Mouse (Mus musculus) neural tube, embryonic 13.5 days (tissue): ENCODE measurements around the gene Socs7. TPM values are rescaled to one million over a fixed set of nuclear protein-coding genes. Genes with fewer than 3 reads are reported as not detected.
A peak's percentile ranks its signal among the peaks of the same experiment; 100 is the strongest.

Source experiments
- ATAC-seq: fragments of 200-750 bp; cut with Nextera tagmentation; 2 replicates; pipeline ENCODE4 v1.8.0; 2017; ENCODE audit warnings: low read depth, mild to moderate bottlenecking, moderate TSS enrichment, moderate library complexity
- H3K27ac ChIP-seq: fragments of 300-500 bp; sonication (generic); replicated peaks from 2 replicates; pipeline ENCODE4 v1.5.1; 2015; ENCODE audit warnings: moderate library complexity, mild to moderate bottlenecking, inconsistent platforms
- H3K27me3 ChIP-seq: fragments of 300-500 bp; sonication (generic); 2 replicates; pipeline ENCODE4 v1.6.1; 2015; ENCODE audit warnings: mild to moderate bottlenecking, inconsistent platforms
- H3K36me3 ChIP-seq: fragments of 300-500 bp; sonication (generic); 2 replicates; pipeline ENCODE4 v1.6.1; 2015; ENCODE audit warnings: mild to moderate bottlenecking, inconsistent platforms
- H3K4me1 ChIP-seq: fragments of 300-500 bp; sonication (generic); replicated peaks from 2 replicates; pipeline ENCODE4 v1.6.1; 2015; ENCODE audit warnings: inconsistent platforms
- H3K4me2 ChIP-seq: fragments of 300-500 bp; sonication (generic); 2 replicates; pipeline ENCODE4 v1.6.1; 2015; ENCODE audit warnings: inconsistent platforms, mild to moderate bottlenecking, moderate library complexity
- H3K4me3 ChIP-seq: fragments of 300-500 bp; sonication (generic); 2 replicates; pipeline ENCODE4 v1.5.1; 2015; ENCODE audit warnings: mild to moderate bottlenecking, inconsistent platforms
- H3K9ac ChIP-seq: fragments of 300-500 bp; sonication (generic); 2 replicates; pipeline ENCODE4 v1.6.1; 2015; ENCODE audit warnings: moderate library complexity, mild to moderate bottlenecking, inconsistent platforms
- H3K9me3 ChIP-seq: fragments of 300-500 bp; sonication (generic); 2 replicates; pipeline ENCODE4 v1.6.1; 2016; ENCODE audit warnings: inconsistent platforms
- WGBS: fragments of 180-500 bp; shearing (Covaris S2); methylation state at CpG from one replicate; pipeline ENCODE4 v1.1.7; 2015; 5-methylcytosine and 5-hydroxymethylcytosine counted together
- polyA plus RNA-seq: library from polyadenylated mRNA; unstranded; fragments of >200 nt; fragmentation: Nextera tagmentation; extraction: Ambion mirVana; gene quantifications from 2 replicates; pipeline ENCODE4 v1.2.1, GENCODE M21; 2015

Socs7 gene
- polyA plus RNA-seq, 1 experiment from 2014 or later = 7.8 TPM

DNA sequence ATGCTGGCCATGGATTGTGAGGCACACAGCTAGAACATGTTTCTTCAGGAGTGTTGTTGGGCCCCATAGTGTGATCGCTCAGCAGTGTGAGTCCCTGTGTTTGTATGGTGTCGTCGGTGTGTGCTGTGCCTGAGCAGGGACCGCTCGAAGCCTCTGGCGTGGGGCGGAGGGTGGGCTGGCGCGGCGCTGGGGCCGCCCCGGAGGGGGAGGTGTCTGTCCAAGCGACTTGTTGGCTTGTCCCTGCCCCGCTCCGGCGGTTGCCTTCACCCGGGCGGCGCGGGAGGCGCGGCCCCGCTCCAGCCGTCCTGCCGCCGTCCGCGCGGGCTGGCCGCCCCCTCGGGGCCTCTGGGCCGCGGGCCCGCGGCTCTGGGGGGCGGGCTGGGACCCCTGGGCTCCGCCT is 77.6 kb downstream of the Socs7 start:
- 2% methylated on average over 27 of the region's 37 CpGs for WGBS
- Histone ChIP-seq H3K4me3 (peak overlapping the region; percentile 40), H3K27ac (no peak overlapping the region), H3K4me1 (peaks cover 64% of the 10 kb centered on the region), H3K9me3 (no peaks in the 10 kb centered on the region), H3K36me3 (0 out of 2 replicates have a peak, but pooled peaks cover 5% of the 10 kb centered on the region), H3K27me3 (peaks cover 54% of the 10 kb centered on the region), H3K4me2 (peak overlapping the region; percentile 56), H3K9ac (peak overlapping the region; percentile 68)
- no peak for ATAC-seq

DNA sequence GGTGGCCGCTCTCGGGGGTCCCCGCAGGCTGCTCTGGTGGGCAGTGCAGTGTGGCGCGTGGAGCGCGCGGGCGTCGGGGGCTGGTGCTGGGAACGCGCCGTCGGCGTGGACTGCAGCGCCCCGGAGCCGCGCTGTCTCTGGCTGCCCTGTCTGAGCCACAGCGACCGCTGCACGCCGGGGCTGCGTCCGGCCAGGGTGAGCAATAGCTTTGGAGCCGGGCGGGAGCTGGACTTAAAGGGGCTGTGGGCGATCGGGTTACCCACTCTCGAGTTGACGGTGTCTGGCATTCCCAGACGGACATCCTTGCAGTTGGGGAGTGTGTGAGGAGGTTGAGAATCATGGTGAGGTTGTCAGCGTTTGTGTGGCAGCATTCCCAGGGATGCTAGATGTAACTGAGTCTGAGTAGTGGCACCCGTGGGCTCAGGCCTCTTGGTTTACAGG is 78.1 kb downstream of the Socs7 start:
- no peaks in the 10 kb centered on the region for H3K9me3 ChIP-seq
- peak overlapping the region; percentile 40 for H3K4me3 ChIP-seq
- ATAC-seq = no peak
- H3K4me1 ChIP-seq = peaks cover 59% of the 10 kb centered on the region
- H3K27me3 ChIP-seq = peaks cover 54% of the 10 kb centered on the region
- H3K27ac ChIP-seq = 0 out of 2 replicates have a peak overlapping the region, but pooled peaks have one; percentile 9
- WGBS = 3% methylated on average over 34 of the region's 34 CpGs
- peak overlapping the region; percentile 56 for H3K4me2 ChIP-seq
- peaks cover 8% of the 10 kb centered on the region; the same call in 1 of the 2 replicates for H3K36me3 ChIP-seq
- H3K9ac ChIP-seq = peak overlapping the region; percentile 68

DNA sequence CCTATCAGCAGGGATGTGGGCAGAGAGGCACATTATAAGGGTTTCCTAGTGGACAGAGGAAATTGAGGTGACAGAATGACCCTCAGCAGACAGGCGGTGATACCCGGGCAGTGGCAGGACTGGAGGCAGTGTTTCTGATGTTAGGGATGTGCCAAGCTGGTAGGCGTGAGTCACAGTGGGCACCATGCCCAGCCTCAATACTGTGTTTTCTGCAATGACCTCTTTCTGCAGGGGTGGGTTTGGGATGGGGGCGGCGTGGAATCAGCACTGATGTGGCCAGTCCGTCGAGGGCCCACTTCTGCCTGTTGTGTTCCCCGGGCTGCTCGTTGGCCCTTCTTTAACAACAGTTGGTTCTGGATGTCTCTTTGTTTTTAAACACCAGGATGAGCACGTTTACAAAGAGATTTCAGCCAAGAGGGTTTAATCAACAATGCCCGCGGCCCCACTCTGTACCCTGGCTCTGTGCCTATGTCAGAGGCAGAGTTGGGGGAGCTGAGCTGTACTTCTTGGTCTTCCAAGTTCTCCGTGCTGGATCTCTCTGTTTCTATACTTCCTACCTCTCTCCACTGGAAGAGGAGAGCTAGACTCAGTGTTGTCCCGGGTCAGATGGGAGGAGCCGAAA is 78.8 kb downstream of the Socs7 start:
- Histone ChIP-seq H3K27ac (0 out of 2 replicates have a peak overlapping the region, but pooled peaks have one; percentile 9), H3K9me3 (no peaks in the 10 kb centered on the region), H3K4me1 (peaks cover 55% of the 10 kb centered on the region), H3K27me3 (peaks cover 54% of the 10 kb centered on the region), H3K9ac (0 out of 2 replicates have a peak overlapping the region, but pooled peaks have one; percentile 68), H3K36me3 (peaks cover 11% of the 10 kb centered on the region; the same call in 1 of the 2 replicates), H3K4me3 (peak overlapping the region; percentile 40), H3K4me2 (peak overlapping the region; percentile 56)
- no peak for ATAC-seq
- WGBS = 60% methylated on average over 15 of the region's 15 CpGs

DNA sequence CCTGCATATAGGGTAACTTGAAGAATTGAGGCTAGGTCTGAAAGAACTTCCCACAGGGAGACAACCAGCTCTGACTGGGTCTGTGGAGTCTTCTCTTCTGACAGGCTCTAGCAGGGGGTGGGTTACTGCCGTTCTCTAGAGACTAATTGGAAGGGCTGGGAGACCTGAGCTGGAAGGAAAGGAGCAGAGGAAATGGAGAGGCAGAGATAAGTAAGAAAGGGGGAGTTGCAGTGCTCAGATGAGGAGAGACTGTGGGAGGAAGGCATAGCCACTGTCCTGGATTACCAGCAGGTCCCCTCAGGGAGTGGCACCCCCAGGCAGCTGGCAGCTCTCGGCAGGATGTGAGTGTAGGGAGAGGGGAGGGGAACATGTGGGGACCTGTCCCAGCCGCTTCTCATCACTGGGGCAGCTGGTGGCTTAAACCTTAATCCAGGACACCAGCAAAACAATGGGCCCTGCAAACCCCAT is 79.3 kb downstream of the Socs7 start:
- H3K4me3 ChIP-seq = peak overlapping the region; percentile 40
- H3K36me3 ChIP-seq = peaks cover 11% of the 10 kb centered on the region; the same call in 1 of the 2 replicates
- H3K4me2 ChIP-seq = peak overlapping the region; percentile 56
- no peak overlapping the region; the same call in 1 of the 2 replicates for H3K27ac ChIP-seq
- H3K4me1 ChIP-seq = peaks cover 55% of the 10 kb centered on the region
- ATAC-seq = no peak
- H3K27me3 ChIP-seq = peaks cover 54% of the 10 kb centered on the region
- no peaks in the 10 kb centered on the region for H3K9me3 ChIP-seq
- WGBS = 2% methylated on average over 3 of the region's 3 CpGs
- H3K9ac ChIP-seq = peak overlapping the region; percentile 9; the same call in 1 of the 2 replicates

DNA sequence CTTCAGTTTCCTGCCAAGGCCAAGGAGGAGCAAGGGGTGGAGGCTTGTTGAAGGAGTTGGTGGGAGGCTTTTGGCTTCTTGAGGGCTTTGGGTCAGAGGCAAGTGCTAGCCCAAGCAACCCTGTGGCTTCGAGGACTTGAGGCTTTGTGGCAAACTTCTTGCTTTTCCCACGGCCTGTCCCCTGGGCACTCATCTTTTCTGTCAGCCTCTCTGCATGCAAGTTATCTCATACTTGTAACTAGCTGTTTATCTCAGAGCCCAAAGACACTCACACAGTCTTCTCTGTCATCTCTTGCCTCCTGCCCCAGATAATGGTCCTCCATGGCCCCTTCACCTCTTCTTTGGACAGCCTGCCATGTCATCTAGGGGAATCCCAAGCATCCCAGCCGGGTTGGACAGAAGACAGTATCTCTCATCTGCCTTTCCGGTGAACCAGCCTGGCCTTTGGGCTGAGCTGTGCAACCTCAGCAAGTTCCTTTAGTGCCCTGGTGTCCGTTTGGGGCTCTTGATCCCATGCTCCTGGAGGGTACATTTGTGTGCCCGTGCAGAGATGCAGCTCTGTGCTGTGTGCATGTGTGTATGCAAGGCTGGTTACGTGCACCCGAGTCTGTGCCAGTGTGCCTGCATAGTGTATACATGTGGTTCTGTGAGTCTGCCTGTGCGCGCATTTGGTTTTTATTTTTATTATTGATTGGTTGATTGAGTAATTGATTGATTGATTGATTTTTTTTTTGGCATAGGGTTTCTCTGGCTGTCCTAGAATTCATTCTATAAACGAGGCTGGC is 80.7 kb downstream of the Socs7 start:
- no peak overlapping the region for H3K27ac ChIP-seq
- H3K4me3 ChIP-seq = no peak overlapping the region
- no peak overlapping the region for H3K9ac ChIP-seq
- H3K36me3 ChIP-seq = peaks cover 14% of the 10 kb centered on the region; the same call in 1 of the 2 replicates
- peaks cover 47% of the 10 kb centered on the region for H3K4me1 ChIP-seq
- WGBS = 87% methylated on average over 11 of the region's 11 CpGs
- no peak for ATAC-seq
- no peak overlapping the region for H3K4me2 ChIP-seq
- peaks cover 53% of the 10 kb centered on the region for H3K27me3 ChIP-seq
- no peaks in the 10 kb centered on the region for H3K9me3 ChIP-seq

DNA sequence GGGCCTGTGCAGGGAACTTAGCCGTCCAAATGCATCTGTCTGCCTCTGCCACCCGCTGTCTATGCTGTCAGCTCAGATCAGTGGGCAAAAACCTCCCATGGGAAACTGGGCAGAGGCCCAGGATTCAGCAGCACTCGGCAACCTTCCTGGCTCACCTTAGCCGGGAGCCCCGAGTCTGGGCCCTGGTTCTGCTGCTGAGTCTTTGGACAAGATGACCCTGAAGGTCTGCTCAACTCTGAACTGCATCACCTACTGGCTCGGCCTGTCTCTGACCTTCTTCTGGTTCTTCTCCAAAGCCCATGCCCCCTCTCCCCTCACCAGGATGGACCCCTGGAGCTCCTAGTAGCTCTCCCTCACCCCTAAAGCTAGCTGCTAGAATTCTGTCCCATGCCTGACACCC is 83.2 kb downstream of the Socs7 start:
- Histone ChIP-seq H3K27ac (no peak overlapping the region), H3K36me3 (peaks cover 26% of the 10 kb centered on the region), H3K9ac (0 out of 2 replicates have a peak overlapping the region, but pooled peaks have one; percentile 2), H3K4me3 (no peak overlapping the region), H3K9me3 (no peaks in the 10 kb centered on the region), H3K27me3 (peaks cover 27% of the 10 kb centered on the region), H3K4me1 (peaks cover 48% of the 10 kb centered on the region), H3K4me2 (no peak overlapping the region)
- WGBS = 80% methylated on average over 6 of the region's 6 CpGs
- no peak for ATAC-seq

DNA sequence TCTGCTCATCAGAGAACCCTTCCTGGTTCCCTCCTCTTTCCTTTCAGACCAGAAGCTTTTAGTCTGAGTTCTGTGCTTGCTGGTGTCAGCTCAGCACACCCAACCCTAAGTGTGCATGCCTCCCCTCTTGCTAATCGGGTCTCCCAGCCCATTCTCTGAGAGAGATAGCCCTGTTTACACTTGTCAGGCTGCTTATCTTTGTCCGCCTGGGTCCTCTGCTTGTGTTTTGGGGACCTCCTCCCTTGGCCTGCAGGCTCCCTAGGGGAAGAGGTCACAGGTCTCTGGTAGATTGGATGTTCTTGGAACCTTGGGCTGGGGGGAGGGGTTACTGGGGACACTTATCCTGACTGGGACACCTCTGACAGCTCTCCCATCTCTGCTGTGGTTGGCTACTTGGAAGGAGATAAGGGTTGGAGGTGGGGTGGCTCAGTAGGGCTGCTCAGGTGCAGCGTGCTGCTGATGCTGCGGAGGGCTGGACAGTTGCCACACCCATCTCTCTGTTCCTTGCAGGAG is 83.7 kb downstream of the Socs7 start:
- H3K36me3 ChIP-seq = peaks cover 26% of the 10 kb centered on the region
- 79% methylated on average over 4 of the region's 4 CpGs for WGBS
- no peaks in the 10 kb centered on the region for H3K9me3 ChIP-seq
- ATAC-seq = no peak
- no peak overlapping the region for H3K4me2 ChIP-seq
- no peak overlapping the region for H3K4me3 ChIP-seq
- H3K4me1 ChIP-seq = peaks cover 48% of the 10 kb centered on the region
- peaks cover 23% of the 10 kb centered on the region for H3K27me3 ChIP-seq
- H3K27ac ChIP-seq = no peak overlapping the region
- 0 out of 2 replicates have a peak overlapping the region, but pooled peaks have one; percentile 2 for H3K9ac ChIP-seq

DNA sequence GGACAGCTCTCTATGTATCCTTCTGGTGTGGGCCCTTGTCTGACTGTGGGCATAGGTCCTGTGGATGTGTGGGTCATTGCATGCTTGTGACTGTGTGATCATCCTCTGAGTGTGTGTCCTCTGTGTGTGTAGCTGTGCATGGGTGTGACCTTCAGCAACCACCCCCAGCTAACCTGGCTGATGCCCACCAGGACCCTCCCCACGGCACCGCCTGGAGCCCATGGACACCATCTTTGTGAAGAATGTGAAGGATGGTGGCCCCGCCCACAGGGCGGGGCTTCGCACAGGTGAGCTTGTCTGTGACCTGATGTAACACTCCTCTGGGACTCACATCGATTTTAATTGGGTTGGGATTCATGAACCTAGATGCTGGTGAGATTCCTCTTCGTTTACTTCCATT is 85.6 kb downstream of the Socs7 start:
- H3K9me3 ChIP-seq = no peaks in the 10 kb centered on the region
- no peak overlapping the region for H3K4me3 ChIP-seq
- peaks cover 49% of the 10 kb centered on the region for H3K4me1 ChIP-seq
- no peak overlapping the region for H3K9ac ChIP-seq
- ATAC-seq = no peak
- H3K4me2 ChIP-seq = no peak overlapping the region
- H3K27ac ChIP-seq = no peak overlapping the region
- 82% methylated on average over 7 of the region's 7 CpGs for WGBS
- H3K27me3 ChIP-seq = peaks cover 4% of the 10 kb centered on the region; the same call in 1 of the 2 replicates
- H3K36me3 ChIP-seq = peaks cover 42% of the 10 kb centered on the region

Other genes with a start within 250 kb of the Socs7 start
- gene Tbx21, start 247.2 kb upstream of the Socs7 start, polyA plus RNA-seq = 0.07 and 0.15 TPM in 2 replicates
- 9.1 and 9.5 TPM in 2 replicates for gene Tbkbp1, start 211.1 kb upstream of the Socs7 start, polyA plus RNA-seq
- 31.0 and 34.8 TPM in 2 replicates for gene Kpnb1, start 174.7 kb upstream of the Socs7 start, polyA plus RNA-seq
- gene Npepps, start 81.9 kb upstream of the Socs7 start, polyA plus RNA-seq = 130 TPM in 2 replicates
- 38.2 and 43.8 TPM in 2 replicates for gene Mrpl45, start 46.8 kb upstream of the Socs7 start, polyA plus RNA-seq
- gene Gpr179, start 10.5 kb upstream of the Socs7 start, polyA plus RNA-seq = 0.43 and 0.66 TPM in 2 replicates
- 6.8 and 7.4 TPM in 2 replicates for gene Arhgap23, start 53.0 kb downstream of the Socs7 start, polyA plus RNA-seq
- 0.81 and 1.1 TPM in 2 replicates for gene 4933428G20Rik, start 137.8 kb downstream of the Socs7 start, polyA plus RNA-seq
- gene Srcin1, start 213.6 kb downstream of the Socs7 start, polyA plus RNA-seq = 5.7 and 7.0 TPM in 2 replicates